Mouse (Mus musculus) lung, postnatal 0 days (tissue): Measurements from ENCODE around the gene Lrrc42. TPM values are rescaled to one million over a fixed set of nuclear protein-coding genes. Genes with fewer than 3 reads are reported as not detected.

Source experiments
- ATAC-seq: fragments of 200-750 bp; cut with Nextera tagmentation; 2 replicates; pipeline ENCODE4 v1.8.0; 2017; ENCODE audit warnings: moderate library complexity
- DNase-seq: peaks from one replicate; pipeline ENCODE4 v3.0.0-alpha.2; 2016; ENCODE audit warnings: low spot score
- H3K27ac ChIP-seq: fragments of 300-500 bp; sonication (generic); 2 replicates; pipeline ENCODE4 v1.5.1; 2014; ENCODE audit warnings: antibody characterized with exemption, mild to moderate bottlenecking, low read length, mixed read lengths
- H3K27me3 ChIP-seq: fragments of 300-500 bp; sonication (generic); replicated peaks from 2 replicates; pipeline ENCODE4 v1.6.1; 2014; ENCODE audit warnings: low read length, mixed read lengths; ENCODE audit not compliant: insufficient read depth
- H3K36me3 ChIP-seq: fragments of 300-500 bp; sonication (generic); 2 replicates; pipeline ENCODE4 v1.6.1; 2014; ENCODE audit warnings: low read length, mixed read lengths; ENCODE audit not compliant: insufficient read depth
- H3K4me1 ChIP-seq: fragments of 300-500 bp; sonication (generic); 2 replicates; pipeline ENCODE4 v1.6.1; 2014; ENCODE audit warnings: antibody characterized with exemption, low read depth, low read length, mixed read lengths; ENCODE audit not compliant: insufficient read depth
- H3K4me2 ChIP-seq: fragments of 300-500 bp; sonication (generic); replicated peaks from 2 replicates; pipeline ENCODE4 v1.6.1; 2014; ENCODE audit warnings: low read depth, mild to moderate bottlenecking, low read length, moderate library complexity, mixed read lengths
- H3K4me3 ChIP-seq: fragments of 300-500 bp; sonication (generic); 2 replicates; pipeline ENCODE4 v1.5.1; 2014; ENCODE audit warnings: low read depth, low read length
- H3K9ac ChIP-seq: fragments of 300-500 bp; sonication (generic); replicated peaks from 2 replicates; pipeline ENCODE4 v1.6.1; 2014; ENCODE audit warnings: low read depth, mild to moderate bottlenecking
- H3K9me3 ChIP-seq: fragments of 300-500 bp; sonication (generic); 2 replicates; pipeline ENCODE4 v1.6.1; 2016; ENCODE audit warnings: low read length, mixed read lengths
- CTCF ChIP-seq: IDR thresholded peaks from 2 replicates; pipeline ENCODE4 v1.5.1; 2016; ENCODE audit warnings: antibody characterized with exemption, mild to moderate bottlenecking
- EP300 ChIP-seq: IDR thresholded peaks from 2 replicates; pipeline ENCODE4 v1.6.1; 2016; ENCODE audit warnings: antibody characterized with exemption, mild to moderate bottlenecking, control low read depth
- WGBS: fragments of 180-500 bp; shearing (Covaris S2); extraction: QIAGEN DNeasy Blood & Tissue Kit; methylation state at CpG from one replicate; pipeline ENCODE4 v1.1.7; 2014; 5-methylcytosine and 5-hydroxymethylcytosine counted together
- polyA plus RNA-seq: library from polyadenylated mRNA; unstranded; fragments of >200 nt; fragmentation: Nextera tagmentation; extraction: Ambion mirVana; gene quantifications from 2 replicates; pipeline ENCODE4 v1.2.1, GENCODE M21; 2015

The Lrrc42 gene
- polyA plus RNA-seq, 1 experiment from 2014 or later = 41.3 TPM

GRCm38 (mm10) chr4:107221524-107221923 is 31.8 kb downstream of the Lrrc42 start:
- Histone ChIP-seq H3K9ac (no peak overlapping the region), H3K4me2 (no peak overlapping the region), H3K9me3 (no peaks in the 10 kb centered on the region), H3K36me3 (no peaks in the 10 kb centered on the region), H3K27me3 (no peaks in the 10 kb centered on the region), H3K27ac (no peak overlapping the region), H3K4me3 (no peak overlapping the region), H3K4me1 (no peaks in the 10 kb centered on the region)
- no peak for DNase-seq
- no peak for ATAC-seq
- 53% methylated on average over 5 of the region's 5 CpGs for whole genome bisulfite sequencing
- no peak for TF ChIP-seq CTCF
- TF ChIP-seq EP300 = no peak

GRCm38 (mm10) chr4:107217574-107217973 is 35.8 kb downstream of the Lrrc42 start:
- TF ChIP-seq EP300 (no peak), CTCF (no peak)
- ATAC-seq = peak; percentile 23; the same call in 1 of the 2 replicates
- Histone ChIP-seq H3K4me2 (no peak overlapping the region), H3K9ac (no peak overlapping the region), H3K4me1 (no peaks in the 10 kb centered on the region), H3K36me3 (no peaks in the 10 kb centered on the region), H3K9me3 (no peaks in the 10 kb centered on the region), H3K27ac (no peak overlapping the region), H3K27me3 (no peaks in the 10 kb centered on the region), H3K4me3 (no peak overlapping the region)
- no peak for DNase-seq
- WGBS = 48% methylated on average over 9 of the region's 9 CpGs

- no peak for DNase-seq
- no peak overlapping the region for H3K27ac ChIP-seq
- no peaks in the 10 kb centered on the region for H3K27me3 ChIP-seq
- 44% methylated on average over 12 of the region's 12 CpGs for WGBS
- H3K9ac ChIP-seq = no peak overlapping the region
- no peak for ATAC-seq
- no peak overlapping the region for H3K4me2 ChIP-seq
- H3K4me1 ChIP-seq = no peaks in the 10 kb centered on the region
- no peaks in the 10 kb centered on the region for H3K9me3 ChIP-seq
- no peak overlapping the region for H3K4me3 ChIP-seq
- H3K36me3 ChIP-seq = no peaks in the 10 kb centered on the region
- TF ChIP-seq EP300 = no peak
- peak; percentile 11; the same call in 1 of the 2 replicates for TF ChIP-seq CTCF
Observed at GRCm38 (mm10) chr4:107213279-107214011, 39.9 kb downstream of the Lrrc42 start.

- WGBS = 62% methylated on average over 5 of the region's 5 CpGs
- TF ChIP-seq CTCF (no peak), EP300 (no peak)
- Histone ChIP-seq H3K27ac (no peak overlapping the region), H3K27me3 (no peaks in the 10 kb centered on the region), H3K4me2 (no peak overlapping the region), H3K9ac (no peak overlapping the region), H3K4me1 (no peaks in the 10 kb centered on the region), H3K36me3 (no peaks in the 10 kb centered on the region), H3K4me3 (no peak overlapping the region), H3K9me3 (no peaks in the 10 kb centered on the region)
- ATAC-seq (no peak), DNase-seq (no peak)
Observed at GRCm38 (mm10) chr4:107211936-107212335, 41.4 kb downstream of the Lrrc42 start.

- H3K4me1 ChIP-seq = no peaks in the 10 kb centered on the region
- 50% methylated on average over 4 of the region's 4 CpGs for WGBS
- DNase-seq (peak; percentile 89), ATAC-seq (peak; percentile 78)
- peak overlapping the region; percentile 85; the same call in 1 of the 2 replicates for H3K27ac ChIP-seq
- H3K27me3 ChIP-seq = no peaks in the 10 kb centered on the region
- no peaks in the 10 kb centered on the region for H3K9me3 ChIP-seq
- no peak overlapping the region for H3K4me3 ChIP-seq
- peak; percentile 74 for TF ChIP-seq EP300
- TF ChIP-seq CTCF = no peak
- H3K4me2 ChIP-seq = no peak overlapping the region
- H3K36me3 ChIP-seq = no peaks in the 10 kb centered on the region
- H3K9ac ChIP-seq = no peak overlapping the region
Observed at GRCm38 (mm10) chr4:107211465-107211864, 41.9 kb downstream of the Lrrc42 start.

GRCm38 (mm10) chr4:107210483-107211097 is 42.7 kb downstream of the Lrrc42 start:
- Histone ChIP-seq H3K9ac (no peak overlapping the region), H3K4me2 (no peak overlapping the region), H3K27ac (peak overlapping the region; percentile 85), H3K4me3 (no peak overlapping the region), H3K36me3 (no peaks in the 10 kb centered on the region), H3K27me3 (no peaks in the 10 kb centered on the region), H3K9me3 (no peaks in the 10 kb centered on the region), H3K4me1 (no peaks in the 10 kb centered on the region)
- 51% methylated on average over 5 of the region's 5 CpGs for WGBS
- TF ChIP-seq EP300 (0 out of 2 replicates have a peak, but pooled peaks have one; percentile 11), CTCF (no peak)
- peak; percentile 91 for DNase-seq
- ATAC-seq = peak; percentile 90
